Mouse (Mus musculus): ENCODE measurements around the gene Usp15. TPM values are rescaled to one million over a fixed set of nuclear protein-coding genes. Genes with fewer than 3 reads are reported as not detected.

Gene Usp15
- polyA plus RNA-seq, 1 experiment, result 1.4 TPM

- H3K27me3 ChIP-seq (ENCODE audit: control insufficient read depth), result no peaks in the 10 kb centered on the region
- H3K36me3 ChIP-seq (ENCODE audit: control insufficient read depth), result peaks cover 99% of the 10 kb centered on the region
- no peaks in the 10 kb centered on the region for H3K9me3 ChIP-seq (ENCODE audit: control insufficient read depth, low read length)
- H3K4me1 ChIP-seq (ENCODE audit: control insufficient read depth), result no peaks in the 10 kb centered on the region
- no peak for TF ChIP-seq TAL1 (IDR thresholded peaks at IDR 0.05; ENCODE audit: low read length)
- H3K4me3 ChIP-seq (replicated peaks), result no peak overlapping the region
These were observed 76.0 kb downstream of the Usp15 start for GRCm38 (mm10) chr10:123120666-123121392.

GRCm38 (mm10) chr10:123116861-123117260, 79.9 kb downstream of the Usp15 start:
- no peaks in the 10 kb centered on the region for H3K27me3 ChIP-seq (ENCODE audit: control insufficient read depth)
- H3K36me3 ChIP-seq (ENCODE audit: control insufficient read depth), result peaks cover 99% of the 10 kb centered on the region
- H3K4me3 ChIP-seq (replicated peaks), result no peak overlapping the region
- no peaks in the 10 kb centered on the region for H3K4me1 ChIP-seq (ENCODE audit: control insufficient read depth)
- H3K9me3 ChIP-seq (ENCODE audit: control insufficient read depth, low read length), result no peaks in the 10 kb centered on the region
- TF ChIP-seq TAL1 (IDR thresholded peaks at IDR 0.05; ENCODE audit: low read length), result no peak
- TF ChIP-seq GATA1 (IDR thresholded peaks at IDR 0.05; ENCODE audit: low read length), result no peak

GRCm38 (mm10) chr10:123113466-123113865, 83.3 kb downstream of the Usp15 start:
- TF ChIP-seq TAL1 (IDR thresholded peaks at IDR 0.05; ENCODE audit: low read length) (no peak), GATA1 (IDR thresholded peaks at IDR 0.05; ENCODE audit: low read length) (no peak)
- H3K9me3 ChIP-seq (ENCODE audit: control insufficient read depth, low read length), result no peaks in the 10 kb centered on the region
- H3K27me3 ChIP-seq (ENCODE audit: control insufficient read depth), result no peaks in the 10 kb centered on the region
- H3K36me3 ChIP-seq (ENCODE audit: control insufficient read depth), result peaks cover 90% of the 10 kb centered on the region
- no peaks in the 10 kb centered on the region for H3K4me1 ChIP-seq (ENCODE audit: control insufficient read depth)
- no peak overlapping the region for H3K4me3 ChIP-seq (replicated peaks)

- Histone ChIP-seq H3K9me3 (ENCODE audit: control insufficient read depth, low read length) (no peaks in the 10 kb centered on the region), H3K27me3 (ENCODE audit: control insufficient read depth) (no peaks in the 10 kb centered on the region), H3K4me1 (ENCODE audit: control insufficient read depth) (no peaks in the 10 kb centered on the region), H3K36me3 (ENCODE audit: control insufficient read depth) (peaks cover 85% of the 10 kb centered on the region), H3K4me3 (replicated peaks) (no peak overlapping the region)
- no peak for TF ChIP-seq GATA1 (IDR thresholded peaks at IDR 0.05; ENCODE audit: low read length)
- TF ChIP-seq TAL1 (IDR thresholded peaks at IDR 0.05; ENCODE audit: low read length), result no peak
These were observed 84.0 kb downstream of the Usp15 start for GRCm38 (mm10) chr10:123112787-123113168.

- Histone ChIP-seq H3K36me3 (ENCODE audit: control insufficient read depth) (peaks cover 84% of the 10 kb centered on the region), H3K4me3 (replicated peaks) (no peak overlapping the region), H3K27me3 (ENCODE audit: control insufficient read depth) (no peaks in the 10 kb centered on the region), H3K9me3 (ENCODE audit: control insufficient read depth, low read length) (no peaks in the 10 kb centered on the region), H3K4me1 (ENCODE audit: control insufficient read depth) (no peaks in the 10 kb centered on the region)
- TF ChIP-seq GATA1 (IDR thresholded peaks at IDR 0.05; ENCODE audit: low read length) (no peak), TAL1 (IDR thresholded peaks at IDR 0.05; ENCODE audit: low read length) (no peak)
These were observed 84.6 kb downstream of the Usp15 start for GRCm38 (mm10) chr10:123112056-123112786.

- TF ChIP-seq TAL1 (IDR thresholded peaks at IDR 0.05; ENCODE audit: low read length) (no peak), GATA1 (IDR thresholded peaks at IDR 0.05; ENCODE audit: low read length) (no peak)
- Histone ChIP-seq H3K9me3 (ENCODE audit: control insufficient read depth, low read length) (no peaks in the 10 kb centered on the region), H3K4me1 (ENCODE audit: control insufficient read depth) (no peaks in the 10 kb centered on the region), H3K4me3 (replicated peaks) (no peak overlapping the region), H3K36me3 (ENCODE audit: control insufficient read depth) (peaks cover 67% of the 10 kb centered on the region), H3K27me3 (ENCODE audit: control insufficient read depth) (no peaks in the 10 kb centered on the region)
These were observed 86.2 kb downstream of the Usp15 start for GRCm38 (mm10) chr10:123110548-123110947.

- H3K27me3 ChIP-seq (ENCODE audit: control insufficient read depth), result no peaks in the 10 kb centered on the region
- no peak for TF ChIP-seq GATA1 (IDR thresholded peaks at IDR 0.05; ENCODE audit: low read length)
- no peak for TF ChIP-seq TAL1 (IDR thresholded peaks at IDR 0.05; ENCODE audit: low read length)
- no peaks in the 10 kb centered on the region for H3K9me3 ChIP-seq (ENCODE audit: control insufficient read depth, low read length)
- H3K4me3 ChIP-seq (replicated peaks), result no peak overlapping the region
- no peaks in the 10 kb centered on the region for H3K4me1 ChIP-seq (ENCODE audit: control insufficient read depth)
- H3K36me3 ChIP-seq (ENCODE audit: control insufficient read depth), result peaks cover 47% of the 10 kb centered on the region
These were observed 88.3 kb downstream of the Usp15 start for GRCm38 (mm10) chr10:123108527-123108926.

GRCm38 (mm10) chr10:123108121-123108520, 88.7 kb downstream of the Usp15 start:
- TF ChIP-seq TAL1 (IDR thresholded peaks at IDR 0.05; ENCODE audit: low read length) (no peak), GATA1 (IDR thresholded peaks at IDR 0.05; ENCODE audit: low read length) (no peak)
- no peaks in the 10 kb centered on the region for H3K4me1 ChIP-seq (ENCODE audit: control insufficient read depth)

GRCm38 (mm10) chr10:123101303-123101702, 95.5 kb downstream of the Usp15 start:
- Histone ChIP-seq H3K27me3 (ENCODE audit: control insufficient read depth) (no peaks in the 10 kb centered on the region), H3K9me3 (ENCODE audit: control insufficient read depth, low read length) (no peaks in the 10 kb centered on the region), H3K36me3 (ENCODE audit: control insufficient read depth) (no peaks in the 10 kb centered on the region), H3K4me3 (replicated peaks) (no peak overlapping the region), H3K4me1 (ENCODE audit: control insufficient read depth) (no peaks in the 10 kb centered on the region)
- TF ChIP-seq GATA1 (IDR thresholded peaks at IDR 0.05; ENCODE audit: low read length) (no peak), TAL1 (IDR thresholded peaks at IDR 0.05; ENCODE audit: low read length) (no peak)

More at GRCm38 (mm10) chr10:123108121-123108520, 88.7 kb downstream of the Usp15 start:
- H3K27me3 ChIP-seq (ENCODE audit: control insufficient read depth), result no peaks in the 10 kb centered on the region
- H3K36me3 ChIP-seq (ENCODE audit: control insufficient read depth), result peaks cover 43% of the 10 kb centered on the region
- no peaks in the 10 kb centered on the region for H3K9me3 ChIP-seq (ENCODE audit: control insufficient read depth, low read length)
- H3K4me3 ChIP-seq (replicated peaks), result no peak overlapping the region

Data from erythroblast, embryonic 14.5 days (primary cell).